Mouse (Mus musculus) forebrain, postnatal 0 days (tissue): ENCODE measurements around the gene Rabl3. TPM values are rescaled to one million over a fixed set of nuclear protein-coding genes. Genes with fewer than 3 reads are reported as not detected.

ENCODE experiments used
- ATAC-seq: fragments of 200-750 bp; cut with Nextera tagmentation; 2 replicates; pipeline ENCODE4 v1.8.0; 2017; ENCODE audit warnings: mild to moderate bottlenecking, moderate library complexity
- DNase-seq: peaks from one replicate; pipeline ENCODE4 v3.0.0-alpha.2; 2015
- H3K27ac ChIP-seq: fragments of 300-500 bp; sonication (generic); 2 replicates; pipeline ENCODE4 v1.5.1; 2014; ENCODE audit warnings: low read depth, mild to moderate bottlenecking, antibody characterized with exemption, low read length, moderate library complexity, mixed read lengths
- H3K27me3 ChIP-seq: fragments of 300-500 bp; sonication (generic); 2 replicates; pipeline ENCODE4 v1.6.1; 2014; ENCODE audit warnings: mild to moderate bottlenecking, low read length, mixed read lengths; ENCODE audit not compliant: insufficient read depth
- H3K36me3 ChIP-seq: fragments of 300-500 bp; sonication (generic); 2 replicates; pipeline ENCODE4 v1.6.1; 2014; ENCODE audit warnings: mild to moderate bottlenecking, moderate library complexity; ENCODE audit not compliant: insufficient read depth
- H3K4me1 ChIP-seq: fragments of 300-500 bp; sonication (generic); 2 replicates; pipeline ENCODE4 v1.6.1; 2014; ENCODE audit warnings: antibody characterized with exemption; ENCODE audit not compliant: insufficient read depth
- H3K4me2 ChIP-seq: fragments of 300-500 bp; sonication (generic); 2 replicates; pipeline ENCODE4 v1.6.1; 2014; ENCODE audit warnings: low read depth, mild to moderate bottlenecking, moderate library complexity
- H3K4me3 ChIP-seq: fragments of 300-500 bp; sonication (generic); 2 replicates; pipeline ENCODE4 v1.5.1; 2014; ENCODE audit warnings: low read depth, low read length, mixed read lengths
- H3K9ac ChIP-seq: fragments of 300-500 bp; sonication (generic); 2 replicates; pipeline ENCODE4 v1.6.1; 2014; ENCODE audit warnings: mild to moderate bottlenecking
- H3K9me3 ChIP-seq: fragments of 300-500 bp; sonication (generic); 2 replicates; pipeline ENCODE4 v1.6.1; 2016; ENCODE audit warnings: low read length
- CTCF ChIP-seq: sonication (generic); IDR thresholded peaks from 2 replicates; pipeline ENCODE4 v1.5.1; 2016; ENCODE audit warnings: antibody characterized with exemption, control low read depth, low read depth
- WGBS: fragments of 180-500 bp; shearing (Covaris S2); extraction: QIAGEN DNeasy Blood & Tissue Kit; methylation state at CpG from one replicate; pipeline ENCODE4 v1.1.7; 2014; 5-methylcytosine and 5-hydroxymethylcytosine counted together
- polyA plus RNA-seq: library from polyadenylated mRNA; unstranded; fragments of >200 nt; fragmentation: Nextera tagmentation; extraction: Ambion mirVana; gene quantifications from 2 replicates; pipeline ENCODE4 v1.2.1, GENCODE M21; 2015
- total RNA-seq: library from RNA; depleted of rRNA; stranded (reverse); fragments of >200 nt; gene quantifications from 2 replicates; pipeline ENCODE4 v1.2.3, GENCODE M21; 2014

Gene Rabl3
- total and polyA plus RNA-seq, 2 experiments from 2014 or later = 8.2 to 12.4 TPM

GRCm38 (mm10) chr16:37591551-37591950 lies 51.9 kb downstream of the Rabl3 start:
- Histone ChIP-seq H3K4me2 (no peak overlapping the region), H3K27ac (no peak overlapping the region), H3K27me3 (no peaks in the 10 kb centered on the region), H3K9ac (no peak overlapping the region), H3K9me3 (no peaks in the 10 kb centered on the region), H3K4me1 (no peaks in the 10 kb centered on the region), H3K36me3 (no peaks in the 10 kb centered on the region), H3K4me3 (no peak overlapping the region)
- TF ChIP-seq CTCF = no peak
- WGBS = 92% methylated on average over 8 of the region's 8 CpGs
- DNase-seq (no peak), ATAC-seq (no peak)

GRCm38 (mm10) chr16:37597412-37597811 lies 57.7 kb downstream of the Rabl3 start:
- Histone ChIP-seq H3K9me3 (no peaks in the 10 kb centered on the region), H3K36me3 (no peaks in the 10 kb centered on the region), H3K4me3 (no peak overlapping the region), H3K27me3 (no peaks in the 10 kb centered on the region), H3K9ac (no peak overlapping the region), H3K4me2 (no peak overlapping the region), H3K4me1 (no peaks in the 10 kb centered on the region), H3K27ac (no peak overlapping the region)
- no peak for TF ChIP-seq CTCF
- 82% methylated on average over 5 of the region's 5 CpGs for WGBS
- ATAC-seq (no peak), DNase-seq (no peak)

- no peaks in the 10 kb centered on the region for H3K36me3 ChIP-seq
- H3K4me2 ChIP-seq = no peak overlapping the region
- no peak overlapping the region for H3K9ac ChIP-seq
- TF ChIP-seq CTCF = no peak
- no peak for DNase-seq
- ATAC-seq = no peak
- no peak overlapping the region for H3K4me3 ChIP-seq
- H3K27me3 ChIP-seq = no peaks in the 10 kb centered on the region
- no peaks in the 10 kb centered on the region for H3K4me1 ChIP-seq
- 91% methylated on average over 7 of the region's 7 CpGs for WGBS
- no peaks in the 10 kb centered on the region for H3K9me3 ChIP-seq
- H3K27ac ChIP-seq = no peak overlapping the region
These were observed 58.8 kb downstream of the Rabl3 start for GRCm38 (mm10) chr16:37598463-37598862.

GRCm38 (mm10) chr16:37599326-37599725 lies 59.6 kb downstream of the Rabl3 start:
- Histone ChIP-seq H3K4me1 (no peaks in the 10 kb centered on the region), H3K9ac (no peak overlapping the region), H3K27ac (no peak overlapping the region), H3K27me3 (no peaks in the 10 kb centered on the region), H3K9me3 (no peaks in the 10 kb centered on the region), H3K36me3 (no peaks in the 10 kb centered on the region), H3K4me2 (no peak overlapping the region), H3K4me3 (no peak overlapping the region)
- ATAC-seq (no peak), DNase-seq (no peak)
- TF ChIP-seq CTCF = no peak
- WGBS = 83% methylated on average over 3 of the region's 3 CpGs

GRCm38 (mm10) chr16:37603431-37603830 lies 63.7 kb downstream of the Rabl3 start:
- Histone ChIP-seq H3K4me1 (no peaks in the 10 kb centered on the region), H3K27me3 (no peaks in the 10 kb centered on the region), H3K27ac (no peak overlapping the region), H3K4me2 (no peak overlapping the region), H3K4me3 (no peak overlapping the region), H3K9me3 (no peaks in the 10 kb centered on the region), H3K36me3 (no peaks in the 10 kb centered on the region), H3K9ac (no peak overlapping the region)
- DNase-seq (no peak), ATAC-seq (no peak)
- WGBS = 94% methylated on average over 1 of the region's 1 CpGs
- TF ChIP-seq CTCF = no peak

GRCm38 (mm10) chr16:37604243-37604642 lies 64.6 kb downstream of the Rabl3 start:
- no peaks in the 10 kb centered on the region for H3K36me3 ChIP-seq
- H3K4me1 ChIP-seq = no peaks in the 10 kb centered on the region
- H3K27ac ChIP-seq = no peak overlapping the region
- no peaks in the 10 kb centered on the region for H3K27me3 ChIP-seq
- H3K4me2 ChIP-seq = no peak overlapping the region
- TF ChIP-seq CTCF = no peak
- no peak overlapping the region for H3K9ac ChIP-seq
- ATAC-seq = no peak
- H3K4me3 ChIP-seq = no peak overlapping the region
- no peak for DNase-seq
- no peaks in the 10 kb centered on the region for H3K9me3 ChIP-seq
- WGBS = 75% methylated on average over 6 of the region's 6 CpGs

- Histone ChIP-seq H3K9ac (no peak overlapping the region), H3K27ac (peak overlapping the region; percentile 37), H3K36me3 (no peaks in the 10 kb centered on the region), H3K4me3 (no peak overlapping the region), H3K27me3 (no peaks in the 10 kb centered on the region), H3K9me3 (no peaks in the 10 kb centered on the region), H3K4me2 (no peak overlapping the region), H3K4me1 (no peaks in the 10 kb centered on the region)
- no peak for TF ChIP-seq CTCF
- ATAC-seq = peak; percentile 79
- WGBS = 67% methylated on average over 8 of the region's 8 CpGs
- peak; percentile 33 for DNase-seq
These were observed 70.6 kb downstream of the Rabl3 start for GRCm38 (mm10) chr16:37610333-37610732.

- H3K9ac ChIP-seq = no peak overlapping the region
- no peak for ATAC-seq
- no peaks in the 10 kb centered on the region for H3K9me3 ChIP-seq
- no peaks in the 10 kb centered on the region for H3K36me3 ChIP-seq
- no peak for DNase-seq
- no peak for TF ChIP-seq CTCF
- H3K4me3 ChIP-seq = no peak overlapping the region
- no peaks in the 10 kb centered on the region for H3K4me1 ChIP-seq
- no peaks in the 10 kb centered on the region for H3K27me3 ChIP-seq
- no peak overlapping the region for H3K4me2 ChIP-seq
- 88% methylated on average over 7 of the region's 7 CpGs for WGBS
- no peak overlapping the region for H3K27ac ChIP-seq
These were observed 71.4 kb downstream of the Rabl3 start for GRCm38 (mm10) chr16:37611072-37611471.
